Mouse (Mus musculus): Measurements from ENCODE around the gene Slc24a3. TPM values are rescaled to one million over a fixed set of nuclear protein-coding genes. Genes with fewer than 3 reads are reported as not detected.

Slc24a3 gene
- total and polyA plus RNA-seq, 3 experiments = not detected

DNA sequence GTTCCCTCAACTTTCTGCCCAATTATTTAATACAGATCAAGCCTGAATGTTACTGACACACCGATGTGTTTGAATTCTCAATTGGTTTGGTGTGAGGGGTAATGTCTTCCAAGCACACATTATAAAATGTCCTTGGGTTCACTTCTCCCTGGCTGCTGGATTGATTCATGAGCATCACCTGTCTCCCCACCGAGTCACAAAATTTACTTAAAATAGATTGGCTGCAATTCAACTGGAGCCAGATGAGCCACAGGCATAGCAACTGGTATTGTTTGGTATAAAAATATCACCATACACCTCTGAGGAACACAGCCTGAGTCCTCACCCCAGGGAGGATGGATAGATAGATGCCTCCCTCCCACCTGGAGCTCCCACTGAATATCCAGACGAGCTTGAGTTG, 404.4 kb downstream of the Slc24a3 start:
- DNase-seq (ENCODE audit: low read depth, low spot score) = no peak
- Histone ChIP-seq H3K9me3 (replicated peaks; ENCODE audit: insufficient read depth, low read length) (no peaks in the 10 kb centered on the region), H3K79me2 (ENCODE audit: control insufficient read depth, insufficient read depth, low read length, poor library complexity) (no peaks in the 10 kb centered on the region), H3K4me3 (ENCODE audit: control insufficient read depth in 1 of 2, insufficient read depth in 1 of 2, low read depth in 2 of 2, low read length in 2 of 2) (no peak overlapping the region), H3K27ac (ENCODE audit: control insufficient read depth, low read depth, low read length) (no peak overlapping the region), H3K9ac (ENCODE audit: control insufficient read depth, low read depth, low read length, poor library complexity, severe bottlenecking) (no peak overlapping the region), H3K4me1 (ENCODE audit: control insufficient read depth in 1 of 2, insufficient read depth in 2 of 2, low read length in 2 of 2) (no peaks in the 10 kb centered on the region), H3K36me3 (ENCODE audit: control insufficient read depth in 1 of 2, insufficient read depth in 2 of 2, low read length in 2 of 2) (no peaks in the 10 kb centered on the region), H3K27me3 (ENCODE audit: control insufficient read depth in 1 of 2, insufficient read depth in 2 of 2, low read length in 2 of 2) (no peaks in the 10 kb centered on the region)
- TF ChIP-seq KAT2A (conservative IDR thresholded peaks at IDR 0.05; ENCODE audit: low read depth, low read length) = no peak
- TF ChIP-seq ZC3H11A (IDR thresholded peaks at IDR 0.05; ENCODE audit: low read depth, low read length) = no peak
- TF ChIP-seq TBP (IDR thresholded peaks at IDR 0.05; ENCODE audit: low read depth, low read length) = no peak
- no peak for TF ChIP-seq E2F4 (IDR thresholded peaks at IDR 0.05; ENCODE audit: borderline replicate concordance, low read depth, low read length)
- no peak for TF ChIP-seq MYC (IDR thresholded peaks at IDR 0.05; ENCODE audit: low read depth, low read length)
- TF ChIP-seq MYB (IDR thresholded peaks at IDR 0.05; ENCODE audit: low read depth, low read length) = no peak
- no peak for TF ChIP-seq GATA1 (IDR thresholded peaks at IDR 0.05; ENCODE audit: low read depth, low read length)
- TF ChIP-seq HCFC1 (IDR thresholded peaks at IDR 0.05; ENCODE audit: low read depth, low read length) = no peak
- TF ChIP-seq NELFE (IDR thresholded peaks at IDR 0.05; ENCODE audit: low read depth, low read length) = no peak
- no peak for TF ChIP-seq USF1 (IDR thresholded peaks at IDR 0.05; ENCODE audit: low read depth, low read length)
- no peak for TF ChIP-seq MEF2A (IDR thresholded peaks at IDR 0.05; ENCODE audit: extremely low read depth, insufficient replicate concordance, low read depth, low read length, poor library complexity, severe bottlenecking)
- no peak for TF ChIP-seq SMC3 (IDR thresholded peaks at IDR 0.05; ENCODE audit: low read depth, low read length)
- no peak for TF ChIP-seq POLR2AphosphoS5 (IDR thresholded peaks at IDR 0.05; ENCODE audit: borderline replicate concordance, low read depth, low read length)

DNA sequence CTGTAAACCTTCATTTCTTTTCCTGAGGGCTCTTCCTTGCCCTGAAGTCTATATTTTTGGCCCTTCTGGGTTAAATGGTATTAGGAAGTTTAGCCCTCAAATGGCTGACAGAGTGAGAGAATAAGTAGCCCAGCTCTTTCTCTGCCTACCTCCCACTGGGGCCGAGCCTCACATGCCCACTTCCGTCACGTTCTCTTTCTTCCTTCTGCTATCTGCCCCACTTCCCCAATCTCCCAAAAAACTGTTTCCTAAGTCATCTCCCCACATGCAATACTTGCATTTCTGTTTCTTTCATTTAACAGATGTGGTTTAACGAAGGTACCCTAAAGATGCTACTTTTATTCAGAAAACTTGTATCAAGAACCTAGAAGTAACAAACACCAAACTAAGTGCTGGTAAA, 406.6 kb downstream of the Slc24a3 start:
- H3K27me3 ChIP-seq (ENCODE audit: control insufficient read depth in 1 of 2, insufficient read depth in 2 of 2, low read length in 2 of 2) = no peaks in the 10 kb centered on the region
- TF ChIP-seq RCOR1 (IDR thresholded peaks at IDR 0.05; ENCODE audit: low read depth, low read length) = no peak
- no peak for TF ChIP-seq USF2 (IDR thresholded peaks at IDR 0.05; ENCODE audit: borderline replicate concordance in 1 of 2, insufficient read depth in 1 of 2, low read depth in 1 of 2, low read length in 2 of 2)
- no peak for TF ChIP-seq MYB (IDR thresholded peaks at IDR 0.05; ENCODE audit: low read depth, low read length)
- no peak for TF ChIP-seq ZMIZ1 (IDR thresholded peaks at IDR 0.05; ENCODE audit: low read depth, low read length)
- TF ChIP-seq JUND (IDR thresholded peaks at IDR 0.05; ENCODE audit: low read depth, low read length) = no peak
- no peak for TF ChIP-seq MAX (IDR thresholded peaks at IDR 0.05; ENCODE audit: low read length)
- no peak for TF ChIP-seq SMC3 (IDR thresholded peaks at IDR 0.05; ENCODE audit: low read depth, low read length)
- no peak for TF ChIP-seq POLR2AphosphoS5 (IDR thresholded peaks at IDR 0.05; ENCODE audit: borderline replicate concordance, low read depth, low read length)
- TF ChIP-seq POLR2A (IDR thresholded peaks at IDR 0.05; ENCODE audit: control insufficient read depth in 1 of 2, insufficient read depth in 1 of 2, low read depth in 1 of 2, low read length in 2 of 2, poor library complexity in 1 of 2) = no peak
- TF ChIP-seq NRF1 (IDR thresholded peaks at IDR 0.05; ENCODE audit: insufficient read depth, low read depth, low read length, poor library complexity, severe bottlenecking) = no peak
- H3K4me3 ChIP-seq (ENCODE audit: control insufficient read depth in 1 of 2, insufficient read depth in 1 of 2, low read depth in 2 of 2, low read length in 2 of 2) = no peak overlapping the region
- no peaks in the 10 kb centered on the region for H3K36me3 ChIP-seq (ENCODE audit: control insufficient read depth in 1 of 2, insufficient read depth in 2 of 2, low read length in 2 of 2)
- DNase-seq (ENCODE audit: low read depth, low spot score) = no peak
- no peak overlapping the region for H3K9ac ChIP-seq (ENCODE audit: control insufficient read depth, low read depth, low read length, poor library complexity, severe bottlenecking)
- no peaks in the 10 kb centered on the region for H3K4me1 ChIP-seq (ENCODE audit: control insufficient read depth in 1 of 2, insufficient read depth in 2 of 2, low read length in 2 of 2)
- no peak overlapping the region for H3K27ac ChIP-seq (ENCODE audit: control insufficient read depth, low read depth, low read length)
- no peaks in the 10 kb centered on the region for H3K79me2 ChIP-seq (ENCODE audit: control insufficient read depth, insufficient read depth, low read length, poor library complexity)
- H3K9me3 ChIP-seq (replicated peaks; ENCODE audit: insufficient read depth, low read length) = no peaks in the 10 kb centered on the region
